Mouse (Mus musculus) ES-E14 (cell line): ENCODE measurements at regions not wholly inside any gene's neighbourhood (a gene's known extent, or its start where the extent isn't known, plus 50 kb on each side); places are given as distances from the start of the nearest gene placed in this dataset.

Experiments
- DNase-seq: peaks from one replicate; pipeline ENCODE4 v3.0.0-alpha.2; 2013; ENCODE audit warnings: low read depth, low spot score
- H3K27ac ChIP-seq: 2 replicates; pipeline ENCODE4 v1.5.1; 2012; ENCODE audit warnings: low read depth, mild to moderate bottlenecking, low read length, moderate library complexity, mixed read lengths; ENCODE audit not compliant: poor library complexity, insufficient read depth, severe bottlenecking
- H3K36me3 ChIP-seq: 2 replicates; pipeline ENCODE4 v1.6.1; 2012; ENCODE audit warnings: mild to moderate bottlenecking, low read length, moderate library complexity, mixed read lengths; ENCODE audit not compliant: control insufficient read depth, poor library complexity, insufficient read depth, severe bottlenecking
- H3K4me1 ChIP-seq, 2 experiments: fragments of 150-350 bp in 1 of 2; sonication (generic) in 1 of 2; 2 replicates each; pipeline ENCODE4 v1.6.1; 2012; ENCODE audit warnings: low read length in 2 of 2, mild to moderate bottlenecking in 1 of 2, mixed read lengths in 1 of 2; ENCODE audit not compliant: control insufficient read depth in 2 of 2, insufficient read depth in 2 of 2, poor library complexity in 1 of 2
- H3K4me3 ChIP-seq, 2 experiments: fragments of 150-350 bp in 1 of 2; sonication (generic) in 1 of 2; 2 replicates each; pipeline ENCODE4 v1.5.1; 2012; ENCODE audit warnings: low read length in 2 of 2, low read depth in 1 of 2, mild to moderate bottlenecking in 1 of 2, mixed read lengths in 1 of 2; ENCODE audit not compliant: insufficient read depth in 1 of 2, poor library complexity in 1 of 2, severe bottlenecking in 1 of 2
- H3K9ac ChIP-seq: 2 replicates; pipeline ENCODE4 v1.6.1; 2012; ENCODE audit warnings: low read depth, mild to moderate bottlenecking, low read length, mixed read lengths; ENCODE audit not compliant: poor library complexity, insufficient read depth, severe bottlenecking
- H3K9me3 ChIP-seq: fragments of 150-350 bp; sonication (generic); 2 replicates; pipeline ENCODE4 v1.6.1; 2012; ENCODE audit warnings: low read depth, mild to moderate bottlenecking, low read length; ENCODE audit not compliant: control insufficient read depth, insufficient read depth
- CHD2 ChIP-seq: IDR thresholded peaks from 2 replicates; pipeline ENCODE4 v1.6.1; 2014; ENCODE audit warnings: mild to moderate bottlenecking, low read depth, low read length, inconsistent platforms
- HCFC1 ChIP-seq: IDR thresholded peaks from 2 replicates; pipeline ENCODE4 v1.6.1; 2012; ENCODE audit warnings: low read length, inconsistent platforms, borderline replicate concordance; ENCODE audit not compliant: insufficient read depth
- MAFK ChIP-seq: IDR thresholded peaks from 2 replicates; pipeline ENCODE4 v1.6.1; 2014; ENCODE audit warnings: mild to moderate bottlenecking, low read depth, low read length, inconsistent platforms; ENCODE audit not compliant: insufficient read depth
- ZC3H11A ChIP-seq: IDR thresholded peaks from 2 replicates; pipeline ENCODE4 v1.6.1; 2012; ENCODE audit warnings: low read depth, mild to moderate bottlenecking, inconsistent platforms, low read length, borderline replicate concordance
- ZNF384 ChIP-seq: IDR thresholded peaks from 2 replicates; pipeline ENCODE4 v1.6.1; 2012; ENCODE audit warnings: low read depth, low read length, inconsistent platforms
- in situ Hi-C, 2 experiments: fragments of 600-800 bp; cut with MboI; formaldehyde crosslinking; loops; one replicate each; pipeline ENCODE4 v1.15.1; 2025; ENCODE audit warnings: low sequenced_read_pairs in 2 of 2, inconsistent platforms in 1 of 2; ENCODE audit not compliant: unreplicated experiment in 2 of 2

GRCm38 (mm10) chr17:9927724-9928123 is 258.2 kb upstream of the Pabpc6 start:
- Histone ChIP-seq H3K4me3 (no peak overlapping the region), H3K27ac (no peak overlapping the region), H3K4me1 (no peaks in the 10 kb centered on the region), H3K36me3 (no peaks in the 10 kb centered on the region), H3K9ac (no peak overlapping the region), H3K9me3 (no peaks in the 10 kb centered on the region)
- no peak for TF ChIP-seq CHD2
- TF ChIP-seq HCFC1: no peak
- TF ChIP-seq ZC3H11A: no peak
- no peak for TF ChIP-seq ZNF384
- no peak for TF ChIP-seq MAFK
- in situ Hi-C loops: no loop called here
- no peak for DNase-seq

DNA sequence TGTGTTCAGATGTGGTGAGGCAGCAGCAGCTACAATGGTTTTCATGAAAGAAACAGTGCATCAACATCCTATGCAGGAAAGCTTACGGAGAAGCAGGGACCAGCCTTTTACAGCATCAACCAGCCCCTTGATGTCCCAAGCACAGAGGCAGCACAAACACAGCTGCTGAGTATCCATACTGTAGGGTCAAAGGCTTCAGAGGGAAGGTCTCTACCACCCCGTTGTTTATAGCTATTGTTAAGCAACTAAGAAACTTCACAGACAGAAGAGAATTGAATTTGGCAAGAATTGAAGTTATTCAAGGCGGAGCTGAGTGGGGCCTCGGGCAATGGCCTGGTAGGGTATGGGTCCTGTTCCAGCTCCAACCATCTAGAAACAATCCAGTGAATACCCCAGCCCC is 256.8 kb upstream of the Pabpc6 start:
- Histone ChIP-seq H3K27ac (no peak overlapping the region), H3K36me3 (no peaks in the 10 kb centered on the region), H3K4me3 (no peak overlapping the region), H3K9ac (no peak overlapping the region), H3K9me3 (0 out of 2 replicates have a peak, but pooled peaks cover 3% of the 10 kb centered on the region), H3K4me1 (no peaks in the 10 kb centered on the region)
- TF ChIP-seq CHD2: no peak
- no peak for TF ChIP-seq MAFK
- TF ChIP-seq ZC3H11A: no peak
- no peak for TF ChIP-seq HCFC1
- no peak for TF ChIP-seq ZNF384
- no peak for DNase-seq
- in situ Hi-C loops: no loop called here

DNA sequence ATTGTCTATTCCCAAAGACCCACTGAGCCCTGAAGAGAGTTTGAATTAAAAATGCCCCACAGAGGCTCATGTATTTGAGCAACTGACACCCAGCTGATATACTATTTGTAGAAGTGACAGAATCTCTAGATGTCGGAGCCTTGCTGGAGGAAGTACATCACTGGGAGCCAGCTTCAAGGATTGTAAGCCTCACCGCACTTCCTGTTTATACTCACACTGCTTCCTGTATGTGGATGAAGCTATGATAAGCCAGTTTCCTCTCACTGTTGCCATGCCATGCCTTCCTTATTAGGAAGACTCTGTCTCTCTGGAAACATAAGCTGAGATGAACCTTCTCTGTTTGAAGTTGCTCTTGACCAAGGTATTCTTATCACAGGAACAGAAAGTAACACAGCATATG is 251.8 kb upstream of the Pabpc6 start:
- H3K36me3 ChIP-seq: no peaks in the 10 kb centered on the region
- in situ Hi-C loops: no loop called here

GRCm38 (mm10) chr17:9917031-9917430 is 247.5 kb upstream of the Pabpc6 start:
- no peaks in the 10 kb centered on the region for H3K36me3 ChIP-seq
- H3K9me3 ChIP-seq: 0 out of 2 replicates have a peak, but pooled peaks cover 3% of the 10 kb centered on the region
- no peak overlapping the region for H3K4me3 ChIP-seq
- no peak overlapping the region for H3K27ac ChIP-seq
- peaks cover 7 to 8% of the 10 kb centered on the region in 2 experiments; a peak in 3 of 4 replicates for H3K4me1 ChIP-seq
- no peak for DNase-seq
- TF ChIP-seq HCFC1 (no peak), CHD2 (no peak), ZC3H11A (no peak), MAFK (no peak), ZNF384 (no peak)
- in situ Hi-C loops: no loop called here
- H3K9ac ChIP-seq: no peak overlapping the region

More for the DNA sequence above, 251.8 kb upstream of the Pabpc6 start:
- no peak for TF ChIP-seq HCFC1
- TF ChIP-seq MAFK: no peak
- TF ChIP-seq CHD2: no peak
- TF ChIP-seq ZC3H11A: no peak
- TF ChIP-seq ZNF384: no peak
- Histone ChIP-seq H3K4me3 (no peak overlapping the region), H3K9ac (no peak overlapping the region), H3K9me3 (0 out of 2 replicates have a peak, but pooled peaks cover 3% of the 10 kb centered on the region), H3K4me1 (peaks cover 6 to 7% of the 10 kb centered on the region in 2 experiments; a peak in 2 of 4 replicates), H3K27ac (no peak overlapping the region)
- DNase-seq: no peak

DNA sequence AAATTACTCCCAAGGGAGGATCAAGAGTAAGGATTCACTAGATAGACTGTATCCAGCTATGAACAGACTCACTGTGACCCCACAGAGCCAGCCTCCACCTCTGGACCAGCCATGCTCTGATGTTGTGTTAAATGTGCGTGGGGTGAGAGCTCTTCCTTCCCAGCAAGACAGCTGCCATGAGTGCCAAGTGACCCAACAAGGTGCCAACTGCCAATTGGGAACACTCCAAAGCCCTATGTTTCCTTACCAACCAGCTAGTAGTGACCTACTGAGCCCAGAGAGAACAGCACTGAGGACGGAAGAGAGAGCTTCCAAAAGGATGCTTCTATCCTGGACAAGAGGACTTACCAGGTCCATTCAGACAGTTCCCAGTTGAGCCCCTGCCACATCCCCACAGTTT is 241.3 kb upstream of the Pabpc6 start:
- Histone ChIP-seq H3K36me3 (no peaks in the 10 kb centered on the region), H3K27ac (no peak overlapping the region), H3K4me1 (peaks cover 0 to 8% of the 10 kb centered on the region in 2 experiments; a peak in 1 of 4 replicates), H3K4me3 (no peak overlapping the region), H3K9ac (no peak overlapping the region), H3K9me3 (no peaks in the 10 kb centered on the region)
- in situ Hi-C loops: no loop called here
- TF ChIP-seq CHD2: no peak
- no peak for DNase-seq
